Mouse (Mus musculus) frontal cortex, postnatal 36 days (tissue): ENCODE data around the gene Ppp1r14a.

Experiments used
- DNase-seq, 2 experiments: peaks; one replicate each; pipeline ENCODE4 v3.0.0; 2022; ENCODE audit warnings: low spot score in 2 of 2

Gene Ppp1r14a

DNA sequence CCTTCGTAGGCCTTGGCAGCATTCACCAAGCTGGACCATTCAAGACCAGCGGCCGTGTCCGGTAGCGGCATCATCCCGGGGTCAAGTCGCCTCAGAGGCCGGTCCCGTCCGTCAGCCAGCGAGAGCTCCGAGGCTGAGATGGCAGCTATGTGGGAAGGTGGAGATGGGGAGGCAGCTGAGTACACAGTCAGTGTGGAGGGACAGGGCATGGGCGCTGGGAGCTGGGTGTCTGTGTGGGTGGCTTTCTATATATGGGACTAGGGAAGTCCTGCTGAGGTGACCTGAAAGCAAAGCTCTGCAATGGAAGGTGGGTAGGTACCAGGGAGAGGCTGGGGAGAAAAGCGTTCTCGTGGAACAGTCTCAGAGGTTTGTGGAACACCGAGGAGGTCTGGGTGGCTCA, 39.9 kb downstream of the Ppp1r14a start:
- no peak for DNase-seq

DNA sequence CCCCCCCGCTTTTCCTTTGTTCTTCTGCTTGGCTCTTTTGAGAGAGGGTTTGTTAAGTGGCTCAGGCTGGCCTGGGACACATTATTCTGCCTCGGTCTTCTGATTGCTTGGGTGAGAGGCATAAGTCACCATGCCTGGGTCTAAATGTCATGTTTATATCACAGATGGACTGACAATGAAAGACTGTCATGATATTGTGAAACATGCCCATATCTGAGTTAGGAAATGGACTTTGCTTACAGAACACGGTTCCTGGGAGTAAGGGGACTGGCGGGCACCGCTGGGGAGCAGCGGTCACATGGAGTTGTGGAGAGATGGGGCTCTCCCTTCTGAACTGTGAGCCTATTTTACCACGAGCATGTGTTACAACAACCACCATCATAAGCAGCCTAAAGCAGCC, 45.0 kb downstream of the Ppp1r14a start:
- no peak for DNase-seq

DNA sequence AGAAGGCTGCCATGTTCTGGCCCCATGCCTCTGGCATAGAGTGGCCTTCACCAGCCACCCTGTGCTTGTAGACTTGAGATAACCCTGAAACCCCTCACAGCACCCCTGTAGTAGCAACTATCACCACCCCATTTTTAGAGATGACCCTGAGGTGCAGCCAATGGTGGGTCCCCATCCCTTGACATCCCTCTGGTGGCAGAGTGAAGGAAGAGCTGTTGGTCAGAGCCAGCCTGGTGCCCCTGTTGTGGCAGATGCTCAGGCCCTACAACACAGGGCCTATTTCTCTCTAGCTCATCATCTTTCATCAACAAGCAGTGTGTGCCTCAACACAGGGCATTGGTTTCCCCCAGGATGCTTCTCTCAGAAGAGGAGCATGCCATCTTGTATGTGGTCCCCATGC, 46.2 kb downstream of the Ppp1r14a start:
- DNase-seq, result no peak

DNA sequence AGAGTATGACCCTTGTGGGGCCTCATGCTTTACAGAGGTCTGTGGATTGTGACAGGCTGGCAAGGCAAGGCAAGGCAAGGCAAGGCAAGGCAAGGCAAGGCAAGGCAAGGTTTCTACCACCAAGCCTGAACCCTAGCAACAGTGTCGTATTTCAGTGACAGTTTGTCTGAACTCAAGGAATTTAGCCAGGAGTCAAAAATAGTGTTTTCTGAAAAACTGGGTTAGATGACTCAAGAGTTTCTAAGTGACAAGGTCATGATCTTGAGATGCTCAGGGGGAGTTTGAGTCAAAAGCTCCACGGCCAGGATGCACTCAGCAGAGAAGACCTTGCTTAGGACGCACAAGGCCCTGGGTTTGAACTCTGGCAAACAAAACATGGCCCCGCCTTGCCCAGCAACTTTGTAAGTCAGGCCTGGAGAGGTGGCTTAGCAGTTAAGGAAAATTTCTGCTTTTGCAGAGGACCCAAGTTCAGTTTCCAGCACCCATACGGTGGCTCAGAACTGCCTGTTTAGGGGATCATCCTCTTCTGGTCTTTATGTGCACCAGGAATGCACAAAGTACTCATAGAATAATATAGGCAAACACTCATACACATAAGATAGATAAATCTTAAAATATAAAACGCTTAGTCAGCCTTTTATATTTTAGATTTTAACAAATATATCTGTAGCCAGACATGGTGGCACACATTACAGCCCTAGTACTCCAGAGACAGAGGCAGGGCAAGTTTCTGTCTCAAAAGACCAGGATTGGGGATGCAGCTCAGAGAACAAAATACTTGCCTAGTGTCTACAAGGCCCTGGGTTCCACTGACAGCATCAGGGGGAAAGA, 46.9 kb downstream of the Ppp1r14a start:
- no peak for DNase-seq

DNA sequence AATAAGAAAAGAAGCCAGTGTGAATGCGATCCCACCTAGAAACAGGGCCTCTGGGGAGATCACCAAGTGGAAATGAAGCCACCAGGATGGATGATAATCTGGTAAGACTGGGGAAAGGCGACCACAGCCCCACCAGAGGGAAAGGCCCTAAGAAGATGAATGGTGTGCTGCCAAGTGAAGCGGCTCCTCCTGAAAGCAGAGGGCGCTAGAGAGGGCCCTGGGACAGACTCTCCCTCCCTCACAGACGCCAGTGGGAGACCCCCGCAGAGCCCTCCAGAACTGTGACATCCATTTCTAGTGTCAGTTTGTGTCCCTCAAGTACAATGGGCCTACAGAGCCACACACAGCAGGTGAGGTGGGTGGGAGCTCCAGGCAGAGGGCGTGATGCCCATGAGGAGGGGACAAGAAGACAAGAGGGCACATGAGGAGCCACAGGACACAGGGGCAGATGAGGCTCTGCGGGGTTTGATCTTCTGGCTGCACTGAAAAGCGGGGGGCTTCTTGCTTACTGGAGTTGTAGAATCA, 47.7 kb downstream of the Ppp1r14a start:
- no peak for DNase-seq

DNA sequence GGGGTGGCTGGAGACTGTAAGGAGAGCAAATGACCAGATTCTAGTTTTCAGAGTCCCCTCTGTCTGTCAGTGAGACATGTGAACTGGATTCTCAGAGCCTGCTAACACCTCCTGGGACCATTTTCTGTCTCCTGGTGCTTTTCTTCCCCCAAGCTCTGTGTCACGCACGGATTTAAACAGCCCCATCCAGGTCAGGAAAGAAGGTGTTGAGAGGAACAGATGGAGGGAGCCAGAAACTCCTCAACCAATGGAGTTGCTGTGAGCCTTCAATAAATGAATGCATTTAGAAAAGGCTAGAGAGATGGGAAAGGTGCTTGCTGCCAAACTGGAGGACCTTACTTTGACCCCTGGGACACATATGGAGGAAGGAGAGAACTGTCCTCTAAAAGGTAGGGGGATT, 48.7 kb downstream of the Ppp1r14a start:
- DNase-seq, result no peak

DNA sequence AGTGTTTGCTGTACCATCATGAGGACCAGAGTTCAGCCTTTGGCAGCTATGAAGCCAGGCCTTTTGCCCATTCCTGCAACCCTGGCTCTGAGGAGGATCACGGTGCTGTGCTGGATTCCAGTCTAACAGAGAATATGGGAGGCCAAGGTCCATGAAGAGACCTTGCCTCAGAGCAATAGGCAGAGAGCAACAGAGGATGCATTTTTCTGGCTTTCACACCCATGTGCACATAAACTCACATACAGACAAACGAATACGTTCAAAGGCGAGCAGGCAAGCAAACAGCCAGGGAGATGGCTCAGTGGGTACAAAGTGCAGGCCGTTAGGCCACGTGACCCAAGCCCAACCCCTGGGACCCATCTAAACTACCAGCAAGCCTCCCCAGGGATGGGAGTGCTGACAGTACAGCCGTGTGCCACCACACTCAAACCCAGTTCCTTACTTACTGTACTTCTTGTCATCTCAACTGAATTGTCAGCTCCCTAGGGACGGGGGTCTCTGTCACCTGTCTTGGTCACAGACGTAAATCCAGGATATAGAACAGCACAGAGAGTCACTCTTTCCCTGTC, 49.3 kb downstream of the Ppp1r14a start:
- DNase-seq, result no peak

DNA sequence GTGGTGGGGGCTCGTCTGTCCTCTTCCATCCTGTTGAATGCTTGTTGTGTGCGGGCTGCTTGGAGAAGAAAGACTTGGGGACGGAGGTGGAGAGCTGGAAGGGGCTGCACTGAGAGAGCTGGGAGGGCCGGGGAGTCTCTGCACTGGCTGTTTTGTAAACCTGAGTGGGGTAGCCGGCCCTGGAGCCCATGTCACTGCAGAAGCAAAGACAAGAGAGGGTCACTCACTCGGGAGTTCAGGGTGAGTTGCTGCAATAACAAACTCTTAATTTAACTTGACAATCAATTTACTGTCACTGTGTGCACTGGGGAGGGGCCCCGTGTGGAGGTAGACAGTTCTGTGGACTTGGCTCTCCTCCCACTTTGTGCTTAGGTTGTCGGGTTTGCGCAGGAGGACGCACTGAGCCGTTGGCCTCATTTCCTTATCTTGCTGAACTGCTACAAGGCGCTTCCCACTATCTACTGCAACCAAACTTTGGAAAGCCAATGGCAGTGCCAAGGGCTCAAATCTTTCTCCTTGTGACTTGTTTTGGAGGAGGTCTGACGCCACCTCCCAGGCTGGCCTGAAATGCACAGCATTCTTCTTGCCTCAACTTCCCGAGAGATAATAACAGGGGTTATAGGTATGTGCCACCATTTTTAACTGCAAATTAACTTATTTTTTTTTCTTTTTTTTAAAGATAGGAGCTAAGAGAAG, 50.0 kb downstream of the Ppp1r14a start:
- no peak for DNase-seq

DNA sequence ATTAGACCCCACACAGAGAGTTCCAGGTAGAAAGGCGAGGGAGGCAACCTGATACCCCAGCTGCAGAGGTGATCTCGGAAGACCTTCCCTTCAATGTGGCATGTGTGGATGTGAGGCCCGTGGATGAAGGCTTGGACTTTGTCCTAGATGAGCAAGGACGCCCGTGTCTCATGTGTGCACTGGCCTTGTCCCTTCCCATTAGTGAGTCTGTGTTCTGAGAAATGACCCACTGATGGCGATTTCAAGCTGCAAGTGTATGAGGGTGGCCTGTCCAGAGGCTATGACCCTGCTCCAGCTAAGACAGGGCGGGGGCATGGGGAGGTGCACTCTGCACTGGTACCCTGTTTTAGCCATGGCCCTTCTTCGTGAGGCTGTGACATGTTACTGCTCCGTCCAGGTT, 51.1 kb downstream of the Ppp1r14a start:
- DNase-seq, result no peak

DNA sequence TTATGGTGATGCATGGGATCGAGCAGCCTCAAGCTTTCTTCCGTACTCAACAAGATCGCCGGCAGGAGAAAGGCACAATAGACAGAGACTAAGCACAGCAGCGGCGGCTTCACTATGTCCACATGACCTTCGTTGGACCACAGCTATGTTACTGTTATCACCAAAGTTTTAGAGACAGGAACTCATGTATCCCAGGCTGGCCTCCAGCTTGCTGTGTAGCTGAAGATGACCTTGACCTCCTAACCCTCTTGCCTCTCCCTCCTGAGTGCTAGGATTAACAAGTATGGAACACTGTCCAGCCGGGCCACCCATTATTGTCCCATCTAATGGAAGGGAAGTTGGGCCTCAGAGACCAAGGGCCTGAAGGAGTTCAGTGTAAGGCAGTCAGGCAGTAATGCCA, 51.7 kb downstream of the Ppp1r14a start:
- no peak for DNase-seq

DNA sequence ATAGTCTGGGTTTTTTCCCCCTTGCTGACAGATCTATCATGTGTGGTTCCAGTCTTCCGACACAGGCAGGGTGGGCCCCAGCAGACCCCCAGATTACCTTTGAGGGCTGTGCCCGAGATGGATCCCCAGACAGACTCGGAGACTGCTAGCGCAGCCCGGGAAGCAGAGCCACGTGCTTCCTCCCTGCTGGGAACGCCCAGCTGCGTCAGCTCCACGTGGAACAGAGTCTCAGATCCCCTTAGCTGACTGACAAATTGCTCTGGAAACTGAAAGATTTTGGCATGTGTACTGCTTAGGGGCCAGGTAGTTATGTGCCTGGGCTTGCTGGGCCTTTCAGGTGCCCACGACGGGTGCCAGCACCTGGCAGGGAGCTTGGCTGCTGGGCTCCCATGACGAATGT, 52.6 kb downstream of the Ppp1r14a start:
- DNase-seq, result peak; percentile 40 to 49

DNA sequence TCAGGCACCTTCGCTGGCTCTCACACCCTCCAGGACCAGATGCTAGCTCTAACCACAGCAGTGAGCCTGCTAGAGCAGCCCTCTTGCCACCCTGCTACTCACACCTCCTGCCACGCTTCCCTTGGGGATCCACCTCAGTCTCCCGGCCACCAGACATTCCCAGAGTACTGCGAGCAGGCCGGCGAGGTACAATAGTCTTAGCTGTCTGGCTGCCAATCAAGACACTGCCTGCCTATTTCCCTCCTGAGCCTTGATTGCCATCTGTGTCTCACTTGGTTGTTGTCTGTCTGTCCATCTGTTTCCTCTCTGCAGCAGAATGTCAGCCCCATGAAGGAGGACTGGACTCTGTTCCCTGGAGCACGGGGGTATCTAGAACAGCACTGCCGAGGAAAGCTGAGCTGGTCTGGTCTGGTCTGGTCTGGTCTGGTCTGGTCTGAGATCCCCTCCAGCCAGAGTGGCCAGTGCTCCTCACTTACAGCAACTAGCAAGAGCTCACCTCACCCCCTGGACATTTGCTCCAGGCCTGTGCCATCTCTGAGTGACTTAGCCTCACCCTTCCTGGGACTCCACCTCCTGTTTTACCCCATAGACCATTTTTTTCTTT, 53.5 kb downstream of the Ppp1r14a start:
- no peak for DNase-seq
